Mouse (Mus musculus) cerebellum, adult 9-10 months (tissue): ENCODE measurements around the gene Diras1.

Experiments
- DNase-seq: peaks from one replicate; pipeline ENCODE4 v3.0.0; 2022

Diras1 gene

GRCm38 (mm10) chr10:81027331-81027730, 1.9 kb upstream of the Diras1 start:
- DNase-seq: peak; percentile 88

- DNase-seq: peak; percentile 59
Measured at GRCm38 (mm10) chr10:81026857-81027256, 1.4 kb upstream of the Diras1 start.

GRCm38 (mm10) chr10:81025047-81025621, 328 bp downstream of the Diras1 start:
- DNase-seq: peak; percentile 62

- peak; percentile 55 for DNase-seq
Measured at GRCm38 (mm10) chr10:81024346-81024937, 1.0 kb downstream of the Diras1 start.

GRCm38 (mm10) chr10:81022744-81023143, 2.7 kb downstream of the Diras1 start:
- DNase-seq: peak; percentile 67

GRCm38 (mm10) chr10:81021547-81022110, 3.8 kb downstream of the Diras1 start:
- DNase-seq: peak; percentile 48

- DNase-seq: no peak
Measured at GRCm38 (mm10) chr10:81020207-81020606, 5.3 kb downstream of the Diras1 start.

- no peak for DNase-seq
Measured at GRCm38 (mm10) chr10:81019687-81020086, 5.8 kb downstream of the Diras1 start.

GRCm38 (mm10) chr10:81018326-81018725, 7.1 kb downstream of the Diras1 start:
- DNase-seq: peak; percentile 64

- peak; percentile 81 for DNase-seq
Measured at GRCm38 (mm10) chr10:81016645-81017044, 8.8 kb downstream of the Diras1 start.

- DNase-seq: peak; percentile 69
Measured at GRCm38 (mm10) chr10:81015666-81016065, 9.8 kb downstream of the Diras1 start.

- peak; percentile 99 for DNase-seq
Measured at GRCm38 (mm10) chr10:81014393-81015384, 10.8 kb downstream of the Diras1 start, which contains the start of gene Gng7. Gene Gng7, minus strand, starts transcription at chr10:81014945.

- DNase-seq: no peak
Measured at GRCm38 (mm10) chr10:81010851-81011250, 14.6 kb downstream of the Diras1 start.

- no peak for DNase-seq
Measured at GRCm38 (mm10) chr10:81007240-81007639, 18.2 kb downstream of the Diras1 start.

GRCm38 (mm10) chr10:81006005-81006677, 19.3 kb downstream of the Diras1 start:
- DNase-seq: no peak

GRCm38 (mm10) chr10:81001161-81001560, 24.3 kb downstream of the Diras1 start:
- no peak for DNase-seq

GRCm38 (mm10) chr10:81000197-81001062, 25.0 kb downstream of the Diras1 start:
- DNase-seq: peak; percentile 31

- DNase-seq: peak; percentile 94
Measured at GRCm38 (mm10) chr10:80999362-81000196, 25.9 kb downstream of the Diras1 start.

GRCm38 (mm10) chr10:80998778-80999177, 26.7 kb downstream of the Diras1 start:
- DNase-seq: peak; percentile 79

GRCm38 (mm10) chr10:80998021-80998420, 27.4 kb downstream of the Diras1 start:
- peak; percentile 34 for DNase-seq

GRCm38 (mm10) chr10:80997332-80997731, 28.1 kb downstream of the Diras1 start:
- DNase-seq: no peak
